Mouse (Mus musculus): ENCODE results near the gene Mlxip. TPM values are rescaled to one million over a fixed set of nuclear protein-coding genes. Genes with fewer than 3 reads are reported as not detected.
A peak's percentile ranks its signal among the peaks of the same experiment; 100 is the strongest.

The Mlxip gene
- polyA plus RNA-seq, 1 experiment from 2014 or later = 15.2 TPM

DNA sequence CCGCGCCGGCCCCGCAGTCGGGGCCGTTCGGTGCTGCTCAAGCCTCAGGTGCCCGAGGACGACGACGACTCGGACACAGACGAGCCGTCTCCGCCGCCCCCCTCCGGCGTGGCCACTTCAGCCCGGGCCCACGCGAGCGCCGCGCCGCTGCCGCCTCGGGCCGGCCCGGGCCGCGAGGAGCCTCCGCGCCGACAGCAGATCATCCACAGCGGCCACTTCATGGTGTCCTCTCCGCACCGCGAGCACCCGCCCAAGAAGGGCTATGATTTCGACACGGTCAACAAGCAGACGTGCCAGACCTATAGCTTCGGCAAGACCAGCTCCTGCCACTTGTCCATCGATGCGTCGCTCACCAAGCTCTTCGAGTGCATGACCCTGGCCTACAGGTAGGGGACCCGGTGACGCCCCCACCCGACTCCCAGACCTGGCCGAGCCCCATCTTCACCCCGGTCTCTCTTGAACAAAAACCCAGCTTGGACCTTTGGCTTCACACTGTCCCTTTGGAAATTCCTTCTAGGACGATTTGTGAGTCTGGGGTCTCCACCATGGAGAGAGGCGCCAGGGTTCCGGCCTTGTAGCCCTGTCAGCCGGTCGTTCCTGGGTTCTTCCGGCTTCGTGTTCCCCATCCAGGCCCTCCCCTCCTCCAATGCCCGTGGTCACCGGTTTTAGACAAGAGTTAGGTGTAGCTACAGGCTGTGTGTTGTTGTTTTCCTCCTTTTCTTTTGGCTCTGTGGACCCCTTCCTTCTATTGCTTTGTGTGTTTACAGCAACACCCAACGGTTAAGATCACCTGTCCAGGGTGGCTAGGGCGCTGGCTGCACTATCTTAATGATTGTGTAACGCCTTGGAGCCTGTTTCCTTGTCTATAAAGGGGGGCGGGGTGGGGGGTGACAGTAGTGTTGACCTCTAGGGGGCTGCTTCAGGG, 621 bp downstream of the Mlxip start:
- WGBS = under 1% methylated on average over 60 of the region's 65 CpGs
- peak; percentile 44 for ATAC-seq
- H3K4me1 ChIP-seq (ENCODE audit: control insufficient read depth, insufficient read depth, low read depth, low read length) = peaks cover 35% of the 10 kb centered on the region

DNA sequence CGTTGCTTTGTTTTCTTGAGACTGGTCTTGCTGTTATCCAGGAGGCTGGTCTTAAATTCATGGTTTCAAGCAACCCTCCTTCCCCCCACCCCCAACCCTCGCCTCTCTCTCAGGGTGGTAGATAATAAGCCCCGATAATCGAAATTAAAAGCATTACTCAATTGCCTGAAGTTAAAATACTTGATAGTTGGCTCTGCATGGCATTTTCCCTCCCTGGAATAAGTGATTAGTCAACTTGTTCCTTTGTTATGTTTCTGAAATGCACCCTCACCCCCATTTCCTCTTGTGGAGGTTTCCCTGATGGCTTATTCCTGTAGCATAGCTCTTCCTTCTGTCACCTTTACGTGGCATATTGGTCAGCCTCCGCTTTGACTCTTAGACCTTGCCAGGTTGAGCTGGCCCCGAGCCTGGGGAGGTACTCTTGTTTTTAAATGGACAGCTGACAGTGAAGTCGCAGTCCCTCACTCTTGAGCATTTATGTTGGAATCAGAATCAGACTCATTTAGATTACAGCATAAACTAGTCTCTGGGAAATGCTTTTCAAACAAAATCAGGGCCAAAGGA, 2.4 kb downstream of the Mlxip start:
- Histone ChIP-seq H3K36me3 (ENCODE audit: control insufficient read depth, insufficient read depth, low read length) (no peaks in the 10 kb centered on the region), H3K27me3 (replicated peaks; ENCODE audit: control insufficient read depth, insufficient read depth, low read length) (no peaks in the 10 kb centered on the region), H3K4me1 (ENCODE audit: control insufficient read depth, insufficient read depth, low read depth, low read length) (peaks cover 29% of the 10 kb centered on the region), H3K27ac (ENCODE audit: low read depth, low read length) (no peak overlapping the region), H3K9ac (ENCODE audit: low read depth, low read length) (peak overlapping the region; percentile 95), H3K4me3 (ENCODE audit: low read length) (peak overlapping the region; percentile 87), H3K9me3 (ENCODE audit: control insufficient read depth, low read length) (no peaks in the 10 kb centered on the region), H3K4me2 (ENCODE audit: low read length) (peak overlapping the region; percentile 69)
- ATAC-seq = no peak
- WGBS = 50% methylated on average over 8 of the region's 8 CpGs

More for the DNA sequence above, 621 bp downstream of the Mlxip start:
- Histone ChIP-seq H3K4me3 (ENCODE audit: low read length) (peak overlapping the region; percentile 87), H3K9me3 (ENCODE audit: control insufficient read depth, low read length) (no peaks in the 10 kb centered on the region), H3K36me3 (ENCODE audit: control insufficient read depth, insufficient read depth, low read length) (no peaks in the 10 kb centered on the region), H3K27ac (ENCODE audit: low read depth, low read length) (peak overlapping the region; percentile 81), H3K4me2 (ENCODE audit: low read length) (peak overlapping the region; percentile 69), H3K9ac (ENCODE audit: low read depth, low read length) (peak overlapping the region; percentile 95), H3K27me3 (replicated peaks; ENCODE audit: control insufficient read depth, insufficient read depth, low read length) (no peaks in the 10 kb centered on the region)

DNA sequence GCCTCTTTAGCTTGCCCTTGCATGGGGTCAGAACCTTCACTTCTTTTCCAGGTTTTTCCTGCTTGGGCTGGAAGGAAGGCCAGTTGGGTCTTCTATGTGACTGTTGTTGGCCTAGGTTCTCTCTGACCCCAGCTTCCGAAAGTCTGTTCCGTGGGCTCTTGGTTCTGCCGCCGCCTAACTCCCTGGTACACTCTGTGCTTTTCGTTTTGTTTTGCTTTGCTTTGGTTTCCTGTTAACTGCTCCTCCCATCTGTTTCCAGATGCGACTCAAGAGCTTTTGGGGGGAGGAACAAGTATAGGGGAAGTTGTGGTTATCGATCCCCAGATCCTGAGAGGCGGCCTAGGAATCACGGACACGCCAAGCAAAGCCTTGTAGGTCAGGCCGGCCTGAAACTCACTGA, 3.2 kb downstream of the Mlxip start:
- Histone ChIP-seq H3K27me3 (replicated peaks; ENCODE audit: control insufficient read depth, insufficient read depth, low read length) (no peaks in the 10 kb centered on the region), H3K9ac (ENCODE audit: low read depth, low read length) (no peak overlapping the region), H3K9me3 (ENCODE audit: control insufficient read depth, low read length) (no peaks in the 10 kb centered on the region), H3K4me1 (ENCODE audit: control insufficient read depth, insufficient read depth, low read depth, low read length) (peaks cover 29% of the 10 kb centered on the region), H3K27ac (ENCODE audit: low read depth, low read length) (no peak overlapping the region), H3K4me2 (ENCODE audit: low read length) (peak overlapping the region; percentile 69), H3K36me3 (ENCODE audit: control insufficient read depth, insufficient read depth, low read length) (no peaks in the 10 kb centered on the region), H3K4me3 (ENCODE audit: low read length) (no peak overlapping the region)
- no peak for ATAC-seq
- WGBS = 83% methylated on average over 11 of the region's 11 CpGs

DNA sequence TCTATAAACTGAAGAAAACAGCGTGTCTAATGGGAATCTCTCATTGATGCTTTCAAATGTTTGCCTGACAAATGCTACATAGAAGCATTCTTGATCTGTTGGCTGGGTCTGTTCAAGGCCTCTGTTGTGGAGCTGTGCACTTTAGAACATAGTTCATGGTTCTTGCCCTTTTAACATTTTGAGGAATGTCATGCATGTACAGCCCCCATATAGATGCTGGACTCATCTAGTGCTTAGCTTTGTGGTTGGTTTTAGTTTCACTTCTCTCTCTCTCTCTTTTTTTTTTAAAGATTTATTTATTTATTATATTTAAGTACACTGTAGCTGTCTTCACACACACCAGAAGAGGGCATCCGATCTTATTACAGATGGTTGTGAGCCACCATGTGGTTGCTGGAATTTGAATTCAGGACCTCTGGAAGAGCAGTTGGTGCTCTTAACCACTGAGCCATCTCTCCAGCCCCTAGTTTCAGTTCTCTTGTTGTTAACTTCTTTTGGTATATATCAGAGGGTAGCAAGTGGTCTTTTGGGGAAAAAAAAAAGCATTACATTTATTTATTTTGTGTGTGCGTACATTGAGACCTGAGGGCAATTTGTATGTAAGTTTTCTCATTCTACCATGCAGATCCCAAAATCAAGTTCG, 4.4 kb downstream of the Mlxip start:
- no peaks in the 10 kb centered on the region for H3K27me3 ChIP-seq (replicated peaks; ENCODE audit: control insufficient read depth, insufficient read depth, low read length)
- WGBS = 92% methylated on average over 4 of the region's 4 CpGs
- ATAC-seq = no peak
- H3K4me2 ChIP-seq (ENCODE audit: low read length) = no peak overlapping the region
- no peaks in the 10 kb centered on the region for H3K9me3 ChIP-seq (ENCODE audit: control insufficient read depth, low read length)
- peaks cover 28% of the 10 kb centered on the region for H3K4me1 ChIP-seq (ENCODE audit: control insufficient read depth, insufficient read depth, low read depth, low read length)
- H3K36me3 ChIP-seq (ENCODE audit: control insufficient read depth, insufficient read depth, low read length) = no peaks in the 10 kb centered on the region
- no peak overlapping the region for H3K9ac ChIP-seq (ENCODE audit: low read depth, low read length)
- H3K27ac ChIP-seq (ENCODE audit: low read depth, low read length) = no peak overlapping the region
- H3K4me3 ChIP-seq (ENCODE audit: low read length) = no peak overlapping the region

DNA sequence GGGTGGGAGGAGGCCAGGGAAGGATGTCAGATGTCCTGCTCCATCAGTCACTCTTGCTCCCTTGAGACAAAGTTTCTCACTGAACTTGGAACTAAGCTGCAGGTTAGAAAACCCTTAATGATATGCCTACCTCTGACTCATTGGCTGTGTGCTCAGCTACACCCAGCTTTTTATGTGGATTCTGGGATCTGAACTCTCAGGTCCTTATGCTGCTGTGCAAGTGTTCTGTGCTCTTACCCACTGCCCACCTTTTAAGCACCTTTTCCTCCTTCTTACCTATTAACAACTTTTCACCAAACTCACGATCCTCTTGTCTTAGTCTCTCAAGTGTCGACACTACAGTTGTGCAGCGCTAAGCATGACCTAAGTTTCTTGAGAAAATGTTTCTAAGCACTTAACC, 9.9 kb downstream of the Mlxip start:
- Histone ChIP-seq H3K36me3 (ENCODE audit: control insufficient read depth, insufficient read depth, low read length) (no peaks in the 10 kb centered on the region), H3K9ac (ENCODE audit: low read depth, low read length) (no peak overlapping the region), H3K27me3 (replicated peaks; ENCODE audit: control insufficient read depth, insufficient read depth, low read length) (no peaks in the 10 kb centered on the region), H3K4me1 (ENCODE audit: control insufficient read depth, insufficient read depth, low read depth, low read length) (peaks cover 5% of the 10 kb centered on the region; the same call in 1 of the 2 replicates), H3K4me3 (ENCODE audit: low read length) (no peak overlapping the region), H3K4me2 (ENCODE audit: low read length) (no peak overlapping the region), H3K27ac (ENCODE audit: low read depth, low read length) (no peak overlapping the region), H3K9me3 (ENCODE audit: control insufficient read depth, low read length) (no peaks in the 10 kb centered on the region)
- no peak for ATAC-seq
- WGBS = 92% methylated on average over 3 of the region's 3 CpGs

DNA sequence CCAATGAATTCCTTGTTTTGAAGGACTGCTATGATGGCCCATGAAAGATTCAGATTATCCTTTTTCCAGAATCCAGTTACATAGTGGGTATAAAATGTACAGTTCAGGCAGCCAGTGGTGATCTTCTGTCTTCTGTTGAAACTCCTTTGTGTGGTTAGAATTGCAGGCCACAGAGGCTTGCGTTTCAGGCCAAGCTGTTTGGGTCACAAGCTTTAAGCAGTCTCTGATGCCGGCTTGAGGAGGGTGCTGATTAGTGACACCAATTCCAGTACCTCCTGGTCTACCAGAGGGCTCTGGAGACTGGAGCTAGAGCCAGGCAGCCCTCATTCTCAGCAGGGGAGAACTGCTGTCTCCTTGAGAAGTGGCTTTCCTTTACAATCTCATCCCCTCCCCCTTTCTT, 12.4 kb downstream of the Mlxip start:
- WGBS = 60% methylated on average over 2 of the region's 2 CpGs
- no peaks in the 10 kb centered on the region for H3K27me3 ChIP-seq (replicated peaks; ENCODE audit: control insufficient read depth, insufficient read depth, low read length)
- no peak overlapping the region for H3K9ac ChIP-seq (ENCODE audit: low read depth, low read length)
- ATAC-seq = no peak
- H3K36me3 ChIP-seq (ENCODE audit: control insufficient read depth, insufficient read depth, low read length) = 0 out of 2 replicates have a peak, but pooled peaks cover 2% of the 10 kb centered on the region
- H3K4me3 ChIP-seq (ENCODE audit: low read length) = no peak overlapping the region
- no peak overlapping the region for H3K4me2 ChIP-seq (ENCODE audit: low read length)
- H3K9me3 ChIP-seq (ENCODE audit: control insufficient read depth, low read length) = no peaks in the 10 kb centered on the region
- no peak overlapping the region for H3K27ac ChIP-seq (ENCODE audit: low read depth, low read length)
- H3K4me1 ChIP-seq (ENCODE audit: control insufficient read depth, insufficient read depth, low read depth, low read length) = peaks cover 5% of the 10 kb centered on the region; the same call in 1 of the 2 replicates

DNA sequence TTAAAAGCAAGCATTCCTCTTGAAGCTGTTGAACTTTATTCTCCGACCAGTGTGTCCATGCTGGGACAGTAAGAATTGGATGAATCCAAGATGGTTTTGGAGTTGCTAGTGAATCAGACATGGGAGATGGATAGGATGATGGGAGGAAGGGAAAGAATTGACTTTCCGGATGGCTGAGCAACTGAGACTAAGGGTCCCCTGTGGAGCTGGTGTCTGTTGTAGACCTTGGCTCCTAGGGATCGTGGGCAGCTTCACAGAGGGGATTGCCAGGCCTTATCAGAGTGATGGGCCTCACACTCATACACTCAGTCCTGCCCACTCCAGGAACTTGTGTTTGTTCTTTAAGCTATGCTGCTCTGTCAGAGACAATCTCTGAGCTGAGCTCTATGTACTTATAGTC, 13.6 kb downstream of the Mlxip start:
- Histone ChIP-seq H3K27me3 (replicated peaks; ENCODE audit: control insufficient read depth, insufficient read depth, low read length) (no peaks in the 10 kb centered on the region), H3K9me3 (ENCODE audit: control insufficient read depth, low read length) (no peaks in the 10 kb centered on the region), H3K4me3 (ENCODE audit: low read length) (no peak overlapping the region), H3K36me3 (ENCODE audit: control insufficient read depth, insufficient read depth, low read length) (0 out of 2 replicates have a peak, but pooled peaks cover 2% of the 10 kb centered on the region), H3K4me1 (ENCODE audit: control insufficient read depth, insufficient read depth, low read depth, low read length) (peaks cover 5% of the 10 kb centered on the region; the same call in 1 of the 2 replicates), H3K4me2 (ENCODE audit: low read length) (no peak overlapping the region), H3K9ac (ENCODE audit: low read depth, low read length) (no peak overlapping the region), H3K27ac (ENCODE audit: low read depth, low read length) (no peak overlapping the region)
- ATAC-seq = no peak
- WGBS = 47% methylated on average over 3 of the region's 3 CpGs

DNA sequence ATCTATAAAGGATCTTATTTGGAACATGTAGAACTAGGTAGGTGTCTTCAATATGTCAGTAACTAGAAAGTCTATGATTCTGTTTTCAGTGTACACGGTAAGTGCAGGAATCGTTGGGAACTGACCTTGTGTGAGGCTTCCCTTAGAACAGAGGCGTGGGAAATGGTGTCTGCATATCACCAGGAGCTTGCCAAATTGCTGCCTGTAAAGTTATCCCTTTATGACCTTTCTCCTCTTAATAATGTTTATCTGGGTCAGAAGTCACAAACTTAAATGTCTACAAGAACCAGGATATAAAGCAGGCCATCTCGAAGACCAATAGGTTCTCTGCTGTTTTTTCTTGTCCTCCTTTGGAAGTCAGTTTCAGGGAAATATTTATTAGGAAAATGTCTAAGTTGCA, 17.6 kb downstream of the Mlxip start:
- Histone ChIP-seq H3K4me2 (ENCODE audit: low read length) (no peak overlapping the region), H3K27me3 (replicated peaks; ENCODE audit: control insufficient read depth, insufficient read depth, low read length) (no peaks in the 10 kb centered on the region), H3K9me3 (ENCODE audit: control insufficient read depth, low read length) (no peaks in the 10 kb centered on the region), H3K4me1 (ENCODE audit: control insufficient read depth, insufficient read depth, low read depth, low read length) (peaks cover 14% of the 10 kb centered on the region), H3K27ac (ENCODE audit: low read depth, low read length) (no peak overlapping the region), H3K36me3 (ENCODE audit: control insufficient read depth, insufficient read depth, low read length) (0 out of 2 replicates have a peak, but pooled peaks cover 2% of the 10 kb centered on the region), H3K9ac (ENCODE audit: low read depth, low read length) (no peak overlapping the region), H3K4me3 (ENCODE audit: low read length) (no peak overlapping the region)
- WGBS = 89% methylated on average over 4 of the region's 4 CpGs
- no peak for ATAC-seq

DNA sequence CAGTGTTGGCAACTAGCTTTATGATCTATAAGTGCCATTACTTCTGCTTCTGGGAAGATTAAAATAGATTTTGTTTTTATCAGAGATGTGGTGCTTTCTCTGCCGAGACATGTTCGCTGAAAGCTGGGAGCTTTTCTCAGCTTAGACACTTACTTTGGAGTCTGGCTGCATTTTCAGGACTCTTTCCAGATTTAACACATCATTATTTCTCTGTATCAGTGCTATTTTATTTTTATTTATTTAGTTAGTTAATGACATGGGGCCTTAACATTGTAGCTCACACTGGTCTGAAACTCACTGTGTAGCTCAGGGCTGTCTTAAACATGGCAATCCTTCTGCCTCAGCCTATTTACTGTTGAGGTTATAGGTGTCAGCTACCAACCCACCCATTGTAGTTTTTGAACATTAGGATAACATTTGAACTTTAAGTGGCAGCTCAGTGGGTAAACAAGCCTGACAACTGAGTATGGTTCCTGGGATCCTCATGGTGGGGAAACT, 19.3 kb downstream of the Mlxip start:
- Histone ChIP-seq H3K27me3 (replicated peaks; ENCODE audit: control insufficient read depth, insufficient read depth, low read length) (no peaks in the 10 kb centered on the region), H3K9ac (ENCODE audit: low read depth, low read length) (no peak overlapping the region), H3K4me3 (ENCODE audit: low read length) (no peak overlapping the region), H3K27ac (ENCODE audit: low read depth, low read length) (no peak overlapping the region), H3K4me2 (ENCODE audit: low read length) (no peak overlapping the region), H3K9me3 (ENCODE audit: control insufficient read depth, low read length) (no peaks in the 10 kb centered on the region), H3K36me3 (ENCODE audit: control insufficient read depth, insufficient read depth, low read length) (0 out of 2 replicates have a peak, but pooled peaks cover 2% of the 10 kb centered on the region), H3K4me1 (ENCODE audit: control insufficient read depth, insufficient read depth, low read depth, low read length) (peaks cover 15% of the 10 kb centered on the region)
- no peak for ATAC-seq
- 76% methylated on average over 2 of the region's 2 CpGs for WGBS
